Mouse (Mus musculus): ENCODE measurements around the gene Insr.

GRCm38 (mm10) chr8:3219921-3220411, 59.5 kb downstream of the Insr start:
- TF ChIP-seq CTCF (IDR thresholded peaks at IDR 0.05; ENCODE audit: borderline replicate concordance, extremely low read depth, insufficient read depth, insufficient read length) (no peak), POLR2A (IDR thresholded peaks at IDR 0.05; ENCODE audit: borderline replicate concordance, extremely low read depth, insufficient read depth, insufficient read length, poor library complexity, severe bottlenecking) (no peak)

Data from brain, embryonic 14.5 days (tissue).